Mouse (Mus musculus): ENCODE measurements around the gene Treml4.

Gene Treml4

DNA sequence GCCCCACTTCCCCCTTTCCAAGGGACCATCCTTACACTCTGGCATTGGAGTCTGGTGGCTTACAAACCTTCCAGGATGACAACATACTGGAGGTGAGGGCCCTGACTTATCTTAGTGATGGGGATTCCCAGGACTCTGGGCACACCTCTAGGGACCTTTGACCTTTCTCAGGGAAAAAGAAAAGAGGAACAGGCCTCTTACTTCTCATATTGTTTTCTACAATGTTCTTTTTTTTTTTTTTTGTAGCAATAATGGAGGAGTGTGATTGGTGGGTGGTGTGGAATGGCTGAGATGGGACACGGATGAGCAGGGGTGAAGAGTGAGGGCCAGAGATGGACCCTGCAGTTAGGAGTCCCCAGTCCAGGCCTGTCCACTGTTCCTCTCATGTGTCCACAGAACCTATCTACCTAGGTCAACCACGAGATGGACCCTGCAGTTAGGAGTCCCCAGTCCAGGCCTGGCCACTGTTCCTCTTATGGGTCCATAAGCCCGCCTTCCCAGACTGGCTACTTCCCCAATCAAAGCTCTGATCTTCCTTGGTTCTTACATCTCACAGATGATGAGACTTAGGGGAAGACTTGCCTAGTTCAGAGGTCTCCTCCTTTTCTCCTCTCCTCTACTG is at the start of gene Treml4:
Treml4 (plus strand) TSS at position 555 of the 622 bp plus-strand sequence.
- peak in 1 of 2 experiments; percentile 7 for DNase-seq

DNA sequence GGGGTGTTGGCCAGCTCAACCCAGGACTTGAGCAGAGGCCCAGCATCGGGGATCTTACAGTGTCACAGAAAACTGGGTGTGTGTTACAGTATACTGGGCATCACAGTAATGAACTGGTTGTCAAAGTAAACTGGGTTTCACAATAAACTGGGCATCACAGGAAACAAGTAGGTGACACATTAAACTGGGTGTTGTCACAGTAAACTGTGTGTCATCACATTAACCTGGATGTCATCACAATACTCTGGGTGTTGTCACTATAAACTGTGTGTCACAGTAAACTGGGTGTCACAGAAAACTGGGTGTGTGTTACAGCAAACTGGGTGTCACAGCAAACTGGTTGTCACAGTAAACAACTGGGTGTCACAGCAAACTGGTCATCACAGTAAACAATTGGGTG is 48.7 kb upstream of the Treml4 start:
- no peak for DNase-seq

DNA sequence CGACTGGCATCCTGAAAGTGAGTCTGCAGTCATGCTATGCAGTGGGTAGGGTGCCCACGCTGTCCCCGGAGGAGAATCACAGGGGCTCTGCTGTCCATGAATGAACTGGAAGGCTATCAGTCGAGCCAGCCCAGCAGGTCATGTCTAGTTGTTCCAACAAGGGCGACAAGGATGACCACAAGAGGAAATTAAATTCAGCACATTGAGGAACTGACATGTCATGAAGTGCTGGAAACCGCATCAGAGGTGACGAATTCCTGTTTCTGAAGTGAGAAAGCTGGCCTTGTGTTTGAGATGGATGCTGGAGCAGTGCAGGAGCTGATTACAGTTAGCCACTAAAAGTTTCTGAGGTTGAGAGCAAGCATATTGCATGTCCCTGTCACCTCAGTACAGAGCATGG is 33.4 kb upstream of the Treml4 start:
- peak; percentile 9 to 13 for DNase-seq

DNA sequence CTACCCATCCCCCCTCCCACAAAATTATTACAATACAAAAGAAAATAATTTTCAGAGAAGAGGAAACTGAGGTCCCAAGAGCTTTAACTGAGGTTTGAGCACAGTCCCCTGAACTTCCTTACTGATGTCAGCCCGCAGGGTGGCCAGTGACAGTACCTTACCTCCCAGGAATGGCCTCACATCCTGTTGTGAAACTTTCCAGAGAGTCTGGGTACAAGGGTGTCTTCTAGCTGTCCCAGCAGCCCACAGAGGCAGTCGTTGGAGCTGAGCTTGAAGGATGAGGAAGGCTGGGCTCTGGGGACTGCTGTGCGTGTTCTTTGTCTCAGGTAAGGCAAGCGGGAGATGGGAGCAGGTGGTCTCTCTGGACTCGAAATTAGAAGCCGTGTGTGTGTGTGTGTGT is 31.6 kb upstream of the Treml4 start, which contains the start of gene Trem1:
Trem1 (plus strand) TSS at position 251 of the 400 bp plus-strand sequence.
- peak; percentile 31 to 35 for DNase-seq

DNA sequence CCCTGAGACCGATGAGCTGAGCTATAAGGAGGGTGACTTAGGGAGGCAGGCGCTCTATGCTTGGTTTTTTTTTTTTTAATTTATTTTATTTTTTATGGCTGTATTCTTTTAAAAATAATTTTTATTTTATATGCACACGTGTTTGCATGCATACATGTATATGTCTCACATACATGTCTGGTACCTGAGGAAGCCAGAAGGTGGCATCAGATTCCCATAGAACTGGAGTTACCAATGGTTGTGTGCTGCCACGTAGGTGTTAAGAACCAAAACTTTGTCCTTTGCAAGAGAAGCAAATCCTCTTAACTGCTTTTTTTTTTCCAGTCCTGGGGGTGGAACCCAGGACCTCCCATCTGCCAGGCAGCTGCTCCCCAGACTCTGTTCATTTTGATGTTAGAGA is 30.3 kb upstream of the Treml4 start:
- no peak for DNase-seq

DNA sequence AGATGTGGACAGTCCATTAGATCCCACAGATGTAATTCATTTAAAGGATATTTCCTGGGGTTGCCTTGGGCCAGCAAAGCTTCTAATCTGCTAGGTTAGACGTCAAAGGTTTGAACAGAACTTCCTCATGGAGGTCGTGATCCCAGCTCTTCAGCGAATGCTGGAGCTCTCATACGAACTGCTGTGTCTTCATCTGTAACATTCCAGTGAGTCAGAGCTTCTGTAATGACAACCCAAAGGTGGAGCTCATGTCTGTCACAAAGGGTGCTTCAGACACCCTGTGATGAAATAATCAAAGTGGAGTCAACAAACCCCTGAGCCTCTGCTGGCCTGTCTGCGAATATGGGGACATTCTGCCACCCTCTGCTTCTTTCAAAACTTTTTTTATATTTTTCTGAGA is 29.5 kb upstream of the Treml4 start:
- peak in 1 of 2 experiments; percentile 7 for DNase-seq

DNA sequence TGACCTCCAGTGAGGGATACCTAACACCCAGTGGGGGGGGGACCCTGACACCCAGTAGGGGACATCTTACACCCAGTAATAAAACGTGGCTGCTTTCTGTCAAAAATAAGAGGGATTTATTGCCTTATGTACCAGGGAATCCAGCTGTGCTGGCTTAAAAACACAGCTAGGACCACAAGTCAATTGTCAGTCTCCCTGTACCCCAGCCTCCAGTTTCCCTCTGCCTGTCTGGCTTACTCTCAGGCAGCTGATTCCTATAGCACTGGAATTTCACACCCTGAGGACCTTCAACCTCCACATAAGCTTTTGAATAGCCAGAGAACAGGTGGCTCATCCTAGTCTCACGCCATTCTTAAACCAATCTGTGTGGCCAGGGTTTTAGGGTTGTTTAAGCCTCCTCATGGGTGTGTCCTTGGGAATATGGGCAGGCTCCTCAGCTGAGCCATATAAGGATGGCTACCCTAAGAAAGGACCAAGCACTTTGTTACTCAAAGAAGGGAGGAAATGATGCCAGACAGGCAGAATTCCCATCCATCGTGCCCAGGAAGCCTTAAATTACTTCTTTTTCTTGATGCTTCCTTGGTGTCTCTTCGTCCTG is 28.2 kb upstream of the Treml4 start:
- no peak for DNase-seq

DNA sequence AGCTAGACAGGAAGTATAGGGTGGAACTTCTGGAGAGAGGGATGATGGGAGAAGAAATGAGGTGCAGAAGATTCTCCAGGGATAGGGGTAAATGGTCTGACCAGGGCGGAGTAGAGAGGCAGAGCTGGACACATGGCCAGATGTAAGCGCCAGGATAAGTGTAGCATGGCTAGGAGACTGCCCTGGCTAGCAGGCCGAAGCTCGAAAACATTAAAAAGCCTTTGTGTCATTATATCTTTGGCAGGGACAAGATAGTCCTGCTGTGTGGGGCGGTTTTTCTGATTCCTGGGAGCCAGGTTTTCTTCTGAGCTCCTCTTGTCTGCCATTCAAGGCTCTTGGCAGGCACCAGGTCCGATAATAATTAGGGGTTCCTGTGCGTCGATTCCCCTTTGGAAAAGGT is 26.5 kb upstream of the Treml4 start:
- DNase-seq = no peak

DNA sequence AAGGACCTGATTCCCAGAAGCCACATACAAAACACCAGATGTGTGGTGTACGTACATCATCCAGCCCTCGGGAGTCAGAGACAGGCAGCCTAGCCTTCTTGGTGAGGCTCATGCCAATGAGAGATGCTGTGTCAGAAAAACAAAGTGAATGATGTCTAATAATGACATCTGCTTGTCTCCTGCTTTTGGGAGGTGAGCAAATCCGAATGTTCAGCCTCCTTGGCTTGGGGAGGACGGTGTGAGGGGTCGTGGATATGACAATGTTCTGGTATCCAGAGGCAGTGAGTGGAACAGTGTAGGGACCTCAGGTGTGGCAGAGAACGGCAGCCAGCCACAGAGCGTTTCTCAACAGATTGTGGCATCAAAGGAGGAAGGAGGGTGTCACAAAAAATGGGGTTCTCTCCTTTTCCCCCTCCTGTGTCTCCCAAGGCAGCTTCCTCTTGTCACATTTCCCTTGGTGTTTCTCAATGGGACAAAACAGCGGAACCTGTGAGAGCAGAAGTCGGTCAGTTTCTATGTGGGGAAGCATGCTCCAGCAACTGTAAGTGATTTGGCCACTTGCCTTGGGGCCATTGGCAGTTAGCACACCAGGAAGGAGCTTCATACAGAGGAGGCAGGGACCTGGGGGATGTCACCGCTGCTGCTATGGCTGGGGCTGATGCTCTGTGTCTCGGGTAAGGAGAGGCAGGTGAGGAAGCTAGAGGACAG is 16.7 kb upstream of the Treml4 start, which contains the start of gene Trem3:
Trem3 (plus strand) TSS at position 557 of the 708 bp plus-strand sequence.
- peak; percentile 47 to 49 for DNase-seq

DNA sequence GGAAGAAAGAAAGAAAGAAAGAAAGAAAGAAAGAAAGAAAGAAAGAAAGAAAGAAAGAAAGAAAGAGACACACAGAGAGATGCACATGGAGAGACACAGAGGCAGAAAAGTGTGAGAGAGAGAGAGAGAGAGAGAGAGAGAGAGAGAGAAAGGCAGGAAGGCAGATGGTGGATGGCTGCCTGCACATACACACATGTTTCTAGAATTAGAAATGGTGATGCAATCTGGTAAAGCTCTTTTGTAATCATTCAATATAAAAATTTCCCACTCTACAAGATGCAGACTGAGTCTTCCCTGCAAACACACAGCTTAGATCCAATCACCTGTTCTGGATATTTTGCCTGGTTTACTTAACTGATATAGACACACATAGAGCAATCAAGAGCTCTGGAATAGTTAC is 15.1 kb upstream of the Treml4 start:
- DNase-seq = no peak

DNA sequence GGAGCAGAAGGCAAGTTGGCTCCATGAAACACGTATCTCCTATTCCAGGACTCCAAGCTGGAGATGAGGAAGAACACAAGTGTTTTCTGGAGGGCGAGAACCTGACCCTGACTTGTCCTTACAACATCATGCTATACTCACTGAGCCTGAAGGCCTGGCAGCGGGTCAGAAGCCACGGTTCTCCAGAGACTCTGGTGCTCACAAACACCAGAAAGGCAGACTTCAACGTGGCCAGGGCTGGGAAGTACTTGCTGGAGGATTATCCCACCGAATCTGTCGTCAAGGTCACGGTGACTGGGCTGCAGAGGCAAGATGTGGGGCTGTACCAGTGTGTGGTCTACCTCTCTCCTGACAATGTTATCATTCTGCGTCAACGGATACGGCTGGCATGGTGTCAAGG is 14.6 kb upstream of the Treml4 start:
- no peak for DNase-seq

DNA sequence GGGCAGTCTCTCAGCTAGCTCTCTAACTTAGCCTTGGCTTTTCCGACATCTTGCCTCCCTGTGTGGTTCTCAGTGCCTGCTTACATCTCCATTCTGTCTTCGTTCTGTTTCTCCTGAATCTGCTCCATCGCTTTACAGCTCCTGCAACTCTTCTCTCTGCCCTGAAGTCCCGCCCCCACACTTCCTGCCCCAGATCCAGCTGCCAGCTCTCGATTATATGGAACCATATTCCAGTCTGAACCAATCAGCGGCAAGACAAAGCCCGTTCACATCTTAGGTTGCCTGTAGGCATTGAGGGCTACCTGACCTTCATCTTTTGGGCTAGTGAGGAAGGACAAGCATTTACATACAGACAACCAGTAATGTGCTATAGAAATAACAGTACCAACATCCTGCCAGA is 13.5 kb upstream of the Treml4 start:
- no peak for DNase-seq

DNA sequence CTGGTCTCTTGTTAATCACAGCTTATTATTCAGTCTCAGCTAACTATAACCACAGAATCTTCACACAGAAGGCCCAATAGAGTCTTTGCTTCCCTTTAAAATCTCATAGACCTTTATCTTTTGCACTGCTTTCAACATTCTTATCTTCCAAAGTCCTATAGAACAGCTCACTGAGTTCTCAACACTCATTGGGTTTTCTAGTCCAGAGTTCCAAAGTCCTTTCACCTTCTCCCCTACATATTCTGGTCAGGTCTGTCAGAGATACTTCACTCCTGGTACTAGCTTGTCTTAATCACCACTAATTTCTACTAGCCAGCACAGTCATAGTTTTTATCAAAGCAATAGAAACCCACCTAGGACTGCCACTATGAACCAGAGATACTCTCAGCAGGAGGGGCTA is 7.5 kb upstream of the Treml4 start:
- DNase-seq = no peak

DNA sequence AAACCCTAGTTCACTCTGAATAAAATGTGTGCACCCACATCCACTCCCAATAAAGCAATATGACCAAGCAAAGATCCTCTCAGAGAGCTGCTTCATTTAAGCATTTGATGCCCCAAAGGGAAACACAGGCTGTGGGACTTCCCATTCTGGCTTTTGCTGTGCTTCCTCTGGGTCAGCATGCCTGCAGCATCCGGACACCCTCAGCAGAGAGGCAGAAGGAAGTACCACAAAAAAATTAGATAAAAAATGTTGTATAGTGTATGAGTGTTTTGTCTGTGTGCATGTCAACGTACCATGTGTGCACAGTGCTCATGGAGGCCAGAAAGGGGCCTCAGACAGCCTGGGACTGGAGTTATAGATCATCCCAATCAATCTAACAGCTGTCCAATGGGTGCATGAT is 2.2 kb upstream of the Treml4 start:
- DNase-seq = no peak

DNA sequence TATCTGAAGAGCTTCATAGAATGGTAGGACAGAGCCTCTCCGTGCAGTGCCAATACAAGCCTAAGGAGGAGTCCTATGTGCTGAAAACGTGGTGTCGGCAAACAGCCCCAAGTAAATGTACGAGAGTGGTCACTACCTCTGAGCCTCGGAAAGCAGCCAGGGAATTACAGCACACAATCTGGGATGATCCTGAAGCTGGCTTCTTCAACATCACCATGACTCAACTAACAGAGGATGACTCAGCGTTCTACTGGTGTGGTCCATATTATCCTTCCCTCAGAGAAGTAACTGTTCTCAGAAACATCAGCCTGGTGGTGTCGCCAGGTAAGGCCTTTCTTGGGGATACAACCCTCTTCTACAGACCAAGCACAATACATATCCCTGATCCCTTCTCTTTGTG is 567 bp downstream of the Treml4 start:
- DNase-seq = no peak

DNA sequence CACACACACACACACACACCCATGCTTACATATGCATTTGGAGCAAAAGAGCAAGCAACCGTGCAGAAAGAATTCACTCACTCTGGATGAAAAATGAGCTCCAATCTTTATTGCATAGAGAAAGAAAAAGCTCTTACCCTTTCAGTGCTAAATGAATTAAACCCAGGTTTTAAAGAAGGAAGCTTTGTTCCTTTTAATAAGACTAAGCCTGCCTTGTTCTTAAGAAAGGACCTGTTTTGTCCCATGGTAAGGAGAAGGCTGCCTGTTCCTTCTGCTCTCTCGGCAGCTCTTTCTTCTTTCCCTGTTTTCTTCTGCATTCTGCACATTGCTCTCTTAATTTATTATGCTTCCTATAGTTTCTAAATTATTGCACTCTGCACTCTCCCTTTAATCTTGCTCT is 2.0 kb downstream of the Treml4 start:
- DNase-seq = no peak

DNA sequence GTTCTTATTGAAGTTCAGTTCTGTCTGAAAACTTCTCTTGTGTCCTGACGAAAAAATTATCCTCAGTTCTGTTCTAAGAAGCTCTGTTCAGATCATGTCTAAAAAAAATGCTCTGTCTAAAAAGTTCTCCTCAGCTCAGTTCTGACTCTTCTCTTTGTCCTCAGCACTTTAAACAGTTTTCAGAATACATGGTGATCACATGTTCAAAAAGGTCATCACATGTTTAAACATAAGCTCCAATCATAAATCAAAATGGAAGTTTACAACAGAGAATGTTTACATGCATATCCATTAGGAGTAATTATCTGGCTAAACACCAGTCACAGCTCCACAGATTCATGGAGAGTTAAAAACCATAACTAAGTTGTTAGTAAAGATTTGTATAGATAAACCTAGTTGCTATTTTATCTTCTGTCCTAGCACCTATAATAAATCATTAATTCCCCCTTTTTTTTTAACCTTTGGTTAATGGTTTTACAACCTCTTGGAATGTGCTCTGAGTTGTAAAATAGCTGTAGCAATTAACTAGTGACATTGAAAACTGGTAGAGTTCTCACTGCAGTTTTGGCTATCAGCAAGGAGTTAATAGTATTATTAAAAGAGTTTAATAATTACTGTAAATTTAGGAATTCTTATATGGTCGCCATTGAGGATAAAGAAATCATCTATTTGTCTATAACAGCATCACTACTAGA is 2.7 kb downstream of the Treml4 start:
- DNase-seq = no peak

DNA sequence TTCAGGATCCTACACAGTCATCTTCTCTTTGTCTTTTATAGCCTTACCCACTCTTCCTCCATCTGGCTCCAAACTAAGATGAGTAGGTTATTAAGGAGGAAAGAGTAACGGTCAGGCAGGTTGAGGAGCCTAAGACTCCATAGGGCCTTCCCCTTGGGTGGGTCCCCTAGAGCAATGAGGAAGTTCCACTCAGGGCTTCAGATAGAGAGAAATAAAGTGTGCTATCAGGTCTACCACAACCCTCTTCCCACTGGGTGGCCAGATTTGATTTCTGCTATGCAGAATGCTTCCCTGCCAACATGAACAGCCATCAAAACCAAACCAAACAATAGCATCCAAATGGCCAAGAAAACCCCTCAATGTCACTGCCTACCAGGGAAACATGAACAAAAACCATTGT is 3.5 kb downstream of the Treml4 start:
- no peak for DNase-seq

DNA sequence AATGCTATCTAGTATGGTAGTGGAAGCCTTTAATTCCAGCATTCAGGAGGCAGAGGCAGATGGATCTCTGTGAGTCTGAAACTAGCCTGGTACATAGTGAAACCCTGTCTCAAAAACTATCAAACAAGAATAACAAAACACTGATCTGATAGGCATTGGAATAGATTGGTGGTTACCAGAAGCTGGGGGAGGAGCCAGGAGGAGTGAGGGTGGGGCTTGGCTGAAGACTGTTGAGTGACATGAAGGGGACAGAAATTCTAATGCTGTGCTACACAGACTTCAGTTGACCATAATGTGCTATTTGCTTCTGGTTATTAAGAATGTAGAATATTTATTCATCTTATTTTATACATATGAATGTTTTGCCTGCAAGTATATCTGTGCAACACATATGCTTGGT is 4.2 kb downstream of the Treml4 start:
- no peak for DNase-seq

DNA sequence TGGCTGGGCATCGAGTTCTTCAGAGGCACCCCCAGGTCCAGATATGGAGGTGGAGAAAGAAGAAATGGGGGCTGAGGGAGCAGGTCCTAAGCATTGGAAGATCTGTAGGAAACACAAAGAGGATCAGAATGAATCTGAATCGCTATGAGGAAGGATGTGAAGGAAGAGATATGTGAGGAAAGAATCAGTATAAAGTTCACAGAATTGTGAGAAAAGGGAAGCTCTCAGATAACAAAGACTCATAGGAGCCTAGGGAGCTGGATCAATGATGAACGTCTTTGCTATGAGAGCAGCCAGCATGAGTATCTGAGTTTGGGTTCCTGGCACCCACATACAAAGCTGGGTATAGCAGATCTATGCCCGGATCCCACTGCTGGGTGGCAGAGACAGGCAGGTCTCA is 5.7 kb downstream of the Treml4 start:
- no peak for DNase-seq

DNA sequence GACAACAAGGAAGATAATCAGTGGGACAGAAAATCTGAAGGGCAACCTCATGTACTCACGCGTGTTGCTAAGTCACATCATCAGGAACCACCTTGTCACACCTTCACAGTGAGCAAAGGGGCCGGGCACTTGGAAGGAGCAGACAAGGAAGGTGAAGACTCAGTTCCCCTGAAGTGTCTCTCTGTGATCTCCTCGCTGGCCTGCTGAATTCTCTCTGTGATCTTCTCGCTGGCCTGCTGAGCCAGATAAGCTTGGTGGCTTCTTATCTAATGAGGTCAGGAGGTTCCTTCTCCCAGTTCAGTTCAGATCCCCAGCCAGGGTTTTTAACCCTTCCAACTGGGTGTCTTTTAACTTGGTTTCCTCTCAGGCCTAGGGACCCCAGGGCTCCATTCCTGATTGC is 8.1 kb downstream of the Treml4 start:
- no peak for DNase-seq

DNA sequence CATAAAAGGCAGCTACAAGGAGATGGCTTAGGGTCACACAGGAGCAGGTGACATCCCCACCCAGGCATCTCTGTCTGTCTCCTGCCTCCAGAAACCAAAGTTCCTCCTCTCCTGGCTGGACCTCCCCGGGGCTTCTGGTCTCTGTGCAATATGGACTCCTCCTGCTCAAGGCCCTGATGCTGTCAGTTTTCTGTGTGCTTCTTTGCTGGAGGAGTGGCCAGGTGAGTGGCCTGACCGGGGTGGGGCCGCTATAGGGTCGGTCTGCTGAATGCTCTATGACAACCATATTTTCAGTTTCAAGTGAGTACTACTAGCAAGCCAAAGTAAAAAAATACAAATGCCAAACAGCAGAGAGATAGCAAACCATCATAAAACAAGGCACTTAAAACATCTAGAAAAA is 8.5 kb downstream of the Treml4 start:
- DNase-seq = no peak

DNA sequence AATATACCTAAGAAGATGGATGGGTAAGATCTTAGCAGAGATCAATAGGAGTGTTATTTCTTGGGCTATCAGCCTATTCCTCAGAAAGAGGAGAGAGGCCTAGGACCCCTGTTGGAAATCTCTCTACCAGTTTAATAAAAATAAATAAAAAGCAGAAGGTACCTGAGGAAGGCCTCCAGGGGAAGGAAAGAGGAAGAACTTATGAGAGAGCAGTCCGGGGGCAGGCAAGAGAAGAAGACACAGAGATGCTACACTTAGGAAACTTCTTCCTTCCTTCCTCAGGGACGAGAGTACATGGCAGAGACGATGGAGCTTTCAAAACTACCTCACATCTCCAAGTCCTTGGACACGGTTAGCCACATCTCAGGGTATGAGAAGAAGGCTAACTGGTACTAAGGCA is 10.0 kb downstream of the Treml4 start:
- no peak for DNase-seq

DNA sequence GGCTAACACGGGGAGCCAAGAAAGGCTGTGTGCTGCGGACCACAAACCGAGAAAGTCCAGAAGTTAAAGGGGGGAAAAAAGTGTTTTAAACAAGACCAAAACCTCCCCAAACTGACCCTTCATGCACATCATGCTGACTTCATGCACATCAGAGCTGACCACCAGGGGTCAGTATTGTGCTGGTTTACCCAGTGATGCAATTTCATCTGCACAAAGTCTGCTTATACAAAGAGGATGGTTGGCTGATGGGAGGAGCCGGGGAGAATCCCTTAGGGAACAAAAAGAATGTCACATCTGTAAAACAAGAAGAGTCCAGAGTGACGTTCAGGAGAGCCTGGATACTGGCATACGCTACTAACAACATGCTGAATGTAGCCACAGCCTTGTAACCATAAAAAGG is 10.8 kb downstream of the Treml4 start:
- DNase-seq = peak; percentile 56 to 69
